Mouse (Mus musculus): ENCODE results near the gene Slc25a38. TPM values are rescaled to one million over a fixed set of nuclear protein-coding genes. Genes with fewer than 3 reads are reported as not detected.

The Slc25a38 gene
- polyA plus RNA-seq, 1 experiment from 2014 or later, result 34.8 TPM

GRCm38 (mm10) chr9:120129276-120129675 lies 19.1 kb downstream of the Slc25a38 start:
- peak overlapping the region; percentile 93 for H3K9ac ChIP-seq (ENCODE audit: low read length)
- WGBS, result 55% methylated on average over 10 of the region's 10 CpGs
- peaks cover 15% of the 10 kb centered on the region for H3K4me1 ChIP-seq (ENCODE audit: control insufficient read depth, insufficient read depth, low read length)
- no peaks in the 10 kb centered on the region for H3K27me3 ChIP-seq (ENCODE audit: control insufficient read depth, insufficient read depth, low read length)
- no peak for ATAC-seq (ENCODE audit: insufficient read depth, low FRiP score)
- H3K4me3 ChIP-seq (replicated peaks; ENCODE audit: low read length), result peak overlapping the region; percentile 74
- H3K4me2 ChIP-seq (ENCODE audit: low read depth, low read length), result peak overlapping the region; percentile 95
- H3K36me3 ChIP-seq (ENCODE audit: control insufficient read depth, insufficient read depth, low read length), result peaks cover 23% of the 10 kb centered on the region
- no peaks in the 10 kb centered on the region for H3K9me3 ChIP-seq (replicated peaks; ENCODE audit: control insufficient read depth, low read length)
- peak overlapping the region; percentile 61; the same call in 1 of the 2 replicates for H3K27ac ChIP-seq (ENCODE audit: low read length)

DNA sequence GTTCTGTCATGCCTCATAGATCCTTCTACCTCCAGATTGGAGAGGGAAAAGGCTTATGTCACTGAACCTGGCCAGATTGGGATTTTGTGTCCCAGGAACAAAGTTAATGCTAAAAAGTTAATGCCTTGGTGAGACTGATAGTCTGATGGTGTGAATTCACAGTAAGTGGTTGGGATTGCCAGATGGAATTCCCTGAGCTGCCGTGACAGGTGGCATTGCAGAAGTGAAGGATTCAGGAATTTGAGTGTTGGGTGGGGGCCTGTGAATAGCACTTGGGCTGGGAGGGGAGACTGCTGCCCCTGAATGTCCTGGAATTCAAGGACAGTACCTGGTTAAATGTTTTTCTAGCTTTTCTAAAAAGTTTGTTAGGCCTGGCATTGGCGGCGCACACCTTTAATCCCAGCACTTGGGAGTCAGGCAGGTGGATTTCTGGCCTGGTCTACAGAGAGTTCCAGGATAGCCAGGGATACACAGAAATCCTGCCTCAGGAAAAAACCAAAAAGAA lies 21.7 kb downstream of the Slc25a38 start:
- 87% methylated on average over 3 of the region's 3 CpGs for WGBS
- no peaks in the 10 kb centered on the region for H3K27me3 ChIP-seq (ENCODE audit: control insufficient read depth, insufficient read depth, low read length)
- H3K9ac ChIP-seq (ENCODE audit: low read length), result no peak overlapping the region
- H3K4me1 ChIP-seq (ENCODE audit: control insufficient read depth, insufficient read depth, low read length), result peaks cover 13% of the 10 kb centered on the region
- no peak overlapping the region for H3K27ac ChIP-seq (ENCODE audit: low read length)
- H3K36me3 ChIP-seq (ENCODE audit: control insufficient read depth, insufficient read depth, low read length), result peaks cover 23% of the 10 kb centered on the region
- H3K4me2 ChIP-seq (ENCODE audit: low read depth, low read length), result no peak overlapping the region
- H3K4me3 ChIP-seq (replicated peaks; ENCODE audit: low read length), result no peak overlapping the region
- H3K9me3 ChIP-seq (replicated peaks; ENCODE audit: control insufficient read depth, low read length), result no peaks in the 10 kb centered on the region
- ATAC-seq (ENCODE audit: insufficient read depth, low FRiP score), result no peak

- peaks cover 23% of the 10 kb centered on the region for H3K36me3 ChIP-seq (ENCODE audit: control insufficient read depth, insufficient read depth, low read length)
- no peak overlapping the region for H3K4me2 ChIP-seq (ENCODE audit: low read depth, low read length)
- H3K4me1 ChIP-seq (ENCODE audit: control insufficient read depth, insufficient read depth, low read length), result peaks cover 10% of the 10 kb centered on the region
- H3K9ac ChIP-seq (ENCODE audit: low read length), result no peak overlapping the region
- no peak for ATAC-seq (ENCODE audit: insufficient read depth, low FRiP score)
- 34% methylated on average over 8 of the region's 8 CpGs for WGBS
- H3K4me3 ChIP-seq (replicated peaks; ENCODE audit: low read length), result no peak overlapping the region
- H3K27me3 ChIP-seq (ENCODE audit: control insufficient read depth, insufficient read depth, low read length), result no peaks in the 10 kb centered on the region
- H3K9me3 ChIP-seq (replicated peaks; ENCODE audit: control insufficient read depth, low read length), result no peaks in the 10 kb centered on the region
- no peak overlapping the region for H3K27ac ChIP-seq (ENCODE audit: low read length)
Observed at GRCm38 (mm10) chr9:120132980-120133754, 23.0 kb downstream of the Slc25a38 start.

DNA sequence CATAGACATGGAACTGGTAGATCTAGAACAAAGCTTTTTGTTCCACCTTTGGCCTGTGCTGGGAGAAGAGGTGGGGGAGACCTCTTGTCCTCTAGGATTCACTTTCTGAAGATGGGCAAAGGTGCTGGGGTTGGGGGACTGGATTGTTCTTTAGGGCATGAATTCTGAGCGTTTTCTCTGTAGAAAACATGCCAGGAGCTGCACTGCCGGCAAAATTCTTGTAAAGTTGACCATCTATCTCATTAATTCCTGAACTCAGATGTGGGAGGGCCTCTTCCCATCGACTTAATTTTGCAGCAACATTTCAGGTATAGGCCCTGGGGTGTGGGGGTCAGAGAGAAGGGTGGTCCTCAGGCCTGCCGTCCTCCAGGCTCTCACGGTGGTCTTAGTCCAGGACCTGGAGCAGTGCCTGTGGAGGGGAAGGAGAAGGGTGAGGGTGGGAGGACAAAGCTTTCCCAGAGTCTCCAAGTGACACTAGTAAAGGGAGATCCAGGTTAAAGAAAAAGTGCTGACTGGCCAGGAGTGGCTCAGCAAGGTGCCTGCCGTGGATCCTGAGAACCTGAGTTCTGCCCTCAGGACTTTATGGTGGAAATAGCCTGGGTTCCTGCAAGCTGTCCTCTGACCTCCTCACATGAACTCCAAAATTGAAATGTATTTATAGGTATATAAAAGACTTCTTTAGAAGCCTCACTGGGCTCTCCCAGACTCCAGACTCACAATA lies 23.7 kb downstream of the Slc25a38 start:
- no peak overlapping the region for H3K9ac ChIP-seq (ENCODE audit: low read length)
- no peak for ATAC-seq (ENCODE audit: insufficient read depth, low FRiP score)
- H3K4me2 ChIP-seq (ENCODE audit: low read depth, low read length), result no peak overlapping the region
- H3K36me3 ChIP-seq (ENCODE audit: control insufficient read depth, insufficient read depth, low read length), result peaks cover 23% of the 10 kb centered on the region
- no peaks in the 10 kb centered on the region for H3K27me3 ChIP-seq (ENCODE audit: control insufficient read depth, insufficient read depth, low read length)
- no peak overlapping the region for H3K4me3 ChIP-seq (replicated peaks; ENCODE audit: low read length)
- H3K4me1 ChIP-seq (ENCODE audit: control insufficient read depth, insufficient read depth, low read length), result peaks cover 5% of the 10 kb centered on the region
- no peak overlapping the region; the same call in 1 of the 2 replicates for H3K27ac ChIP-seq (ENCODE audit: low read length)
- no peaks in the 10 kb centered on the region for H3K9me3 ChIP-seq (replicated peaks; ENCODE audit: control insufficient read depth, low read length)
- WGBS, result 47% methylated on average over 6 of the region's 6 CpGs

GRCm38 (mm10) chr9:120134529-120135160 lies 24.5 kb downstream of the Slc25a38 start:
- H3K27me3 ChIP-seq (ENCODE audit: control insufficient read depth, insufficient read depth, low read length), result no peaks in the 10 kb centered on the region
- no peak overlapping the region for H3K4me3 ChIP-seq (replicated peaks; ENCODE audit: low read length)
- H3K27ac ChIP-seq (ENCODE audit: low read length), result no peak overlapping the region
- H3K4me1 ChIP-seq (ENCODE audit: control insufficient read depth, insufficient read depth, low read length), result no peaks in the 10 kb centered on the region
- H3K36me3 ChIP-seq (ENCODE audit: control insufficient read depth, insufficient read depth, low read length), result peaks cover 16% of the 10 kb centered on the region
- 69% methylated on average over 13 of the region's 13 CpGs for WGBS
- H3K9me3 ChIP-seq (replicated peaks; ENCODE audit: control insufficient read depth, low read length), result no peaks in the 10 kb centered on the region
- H3K4me2 ChIP-seq (ENCODE audit: low read depth, low read length), result no peak overlapping the region
- no peak for ATAC-seq (ENCODE audit: insufficient read depth, low FRiP score)
- no peak overlapping the region for H3K9ac ChIP-seq (ENCODE audit: low read length)

DNA sequence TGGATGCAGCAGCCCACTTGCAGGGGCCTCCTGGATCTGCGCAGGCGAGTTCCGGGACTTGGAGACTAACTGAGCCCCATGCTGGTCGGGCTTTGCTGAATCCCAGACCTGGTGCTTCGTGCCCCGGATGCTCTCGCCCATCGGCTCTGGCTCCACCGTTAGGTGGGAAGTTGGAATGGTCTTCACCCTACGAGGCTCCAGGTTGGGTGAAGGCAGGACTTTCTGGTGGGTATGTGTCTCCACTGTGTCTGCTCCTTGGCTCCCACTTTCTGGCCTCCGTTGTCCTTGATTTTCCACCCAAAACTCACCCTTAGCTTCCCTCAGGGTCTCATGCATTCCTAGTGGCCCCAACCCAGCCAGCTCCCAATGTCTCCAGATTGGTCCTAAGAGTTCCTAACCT lies 25.3 kb downstream of the Slc25a38 start:
- H3K9ac ChIP-seq (ENCODE audit: low read length), result no peak overlapping the region
- WGBS, result 86% methylated on average over 11 of the region's 11 CpGs
- no peak overlapping the region for H3K4me3 ChIP-seq (replicated peaks; ENCODE audit: low read length)
- no peak overlapping the region for H3K27ac ChIP-seq (ENCODE audit: low read length)
- no peak overlapping the region for H3K4me2 ChIP-seq (ENCODE audit: low read depth, low read length)
- H3K27me3 ChIP-seq (ENCODE audit: control insufficient read depth, insufficient read depth, low read length), result no peaks in the 10 kb centered on the region
- H3K4me1 ChIP-seq (ENCODE audit: control insufficient read depth, insufficient read depth, low read length), result no peaks in the 10 kb centered on the region
- ATAC-seq (ENCODE audit: insufficient read depth, low FRiP score), result no peak
- peaks cover 13% of the 10 kb centered on the region; the same call in 1 of the 2 replicates for H3K36me3 ChIP-seq (ENCODE audit: control insufficient read depth, insufficient read depth, low read length)
- no peaks in the 10 kb centered on the region for H3K9me3 ChIP-seq (replicated peaks; ENCODE audit: control insufficient read depth, low read length)

DNA sequence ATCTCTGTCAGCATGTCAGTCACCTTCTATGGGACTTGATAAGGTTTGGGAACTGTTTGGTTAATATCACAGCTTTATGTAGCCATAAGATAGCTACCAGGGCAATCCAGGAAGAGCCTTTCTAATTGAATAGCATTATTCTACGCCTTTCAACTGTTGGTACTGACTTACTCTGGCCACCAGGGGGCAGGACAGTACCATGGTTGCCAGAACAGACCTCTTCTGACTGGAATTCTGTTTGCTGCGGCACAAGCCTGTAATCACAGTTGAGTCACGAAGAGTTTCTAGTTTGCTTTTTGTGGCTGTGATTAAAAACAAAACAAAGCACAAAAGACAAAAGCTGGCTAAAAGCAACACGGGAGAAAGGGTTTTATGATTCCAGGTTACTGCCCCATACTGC lies 30.5 kb downstream of the Slc25a38 start:
- H3K9ac ChIP-seq (ENCODE audit: low read length), result no peak overlapping the region
- H3K4me2 ChIP-seq (ENCODE audit: low read depth, low read length), result no peak overlapping the region
- no peak overlapping the region for H3K27ac ChIP-seq (ENCODE audit: low read length)
- no peaks in the 10 kb centered on the region for H3K9me3 ChIP-seq (replicated peaks; ENCODE audit: control insufficient read depth, low read length)
- no peaks in the 10 kb centered on the region for H3K4me1 ChIP-seq (ENCODE audit: control insufficient read depth, insufficient read depth, low read length)
- WGBS, result 6% methylated on average over 4 of the region's 4 CpGs
- no peak overlapping the region for H3K4me3 ChIP-seq (replicated peaks; ENCODE audit: low read length)
- no peaks in the 10 kb centered on the region for H3K27me3 ChIP-seq (ENCODE audit: control insufficient read depth, insufficient read depth, low read length)
- ATAC-seq (ENCODE audit: insufficient read depth, low FRiP score), result peak; percentile 66; the same call in 1 of the 2 replicates
- H3K36me3 ChIP-seq (ENCODE audit: control insufficient read depth, insufficient read depth, low read length), result no peaks in the 10 kb centered on the region

- no peak overlapping the region for H3K9ac ChIP-seq (ENCODE audit: low read length)
- ATAC-seq (ENCODE audit: insufficient read depth, low FRiP score), result no peak
- H3K4me2 ChIP-seq (ENCODE audit: low read depth, low read length), result no peak overlapping the region
- H3K27ac ChIP-seq (ENCODE audit: low read length), result no peak overlapping the region
- no peaks in the 10 kb centered on the region for H3K9me3 ChIP-seq (replicated peaks; ENCODE audit: control insufficient read depth, low read length)
- H3K4me3 ChIP-seq (replicated peaks; ENCODE audit: low read length), result no peak overlapping the region
- H3K36me3 ChIP-seq (ENCODE audit: control insufficient read depth, insufficient read depth, low read length), result no peaks in the 10 kb centered on the region
- no peaks in the 10 kb centered on the region for H3K27me3 ChIP-seq (ENCODE audit: control insufficient read depth, insufficient read depth, low read length)
- WGBS, result 83% methylated on average over 13 of the region's 13 CpGs
- no peaks in the 10 kb centered on the region for H3K4me1 ChIP-seq (ENCODE audit: control insufficient read depth, insufficient read depth, low read length)
Observed at GRCm38 (mm10) chr9:120144474-120144873, 34.3 kb downstream of the Slc25a38 start.
